Mouse (Mus musculus): Measurements from ENCODE around the gene Nol10. TPM values are rescaled to one million over a fixed set of nuclear protein-coding genes. Genes with fewer than 3 reads are reported as not detected.
"Not testable (repeated sequence)": the region's sequence is repeated elsewhere in the genome, so short reads cannot be mapped to it uniquely, and the experiment has no call there.

Gene Nol10
- total and polyA plus RNA-seq, 2 experiments from 2014 or later, result 13.2 to 13.9 TPM

DNA sequence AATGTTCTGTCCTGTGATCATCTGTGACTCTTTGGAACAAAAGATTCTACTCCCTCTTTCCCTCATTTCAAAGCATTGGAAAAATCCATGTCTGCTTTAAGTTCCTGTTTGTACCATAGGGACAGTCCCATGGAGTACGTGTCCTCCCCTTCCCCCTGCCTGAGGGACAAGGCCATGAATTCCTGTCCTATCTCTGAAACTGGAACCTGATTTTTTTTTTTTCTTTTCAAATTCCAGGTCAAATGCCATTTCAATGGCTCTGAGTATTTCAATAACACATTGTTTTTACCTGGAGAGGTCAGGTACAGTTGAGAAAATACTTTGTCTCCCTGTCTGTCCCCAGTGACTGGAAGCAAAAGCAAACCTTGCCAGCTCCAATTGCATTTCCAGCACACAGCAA, 104.0 kb downstream of the Nol10 start:
- H3K27ac ChIP-seq (ENCODE audit: low read depth, low read length), result no peak overlapping the region
- no peak overlapping the region for H3K9ac ChIP-seq
- no peaks in the 10 kb centered on the region for H3K27me3 ChIP-seq (ENCODE audit: insufficient read depth, low read length)
- WGBS, result 84% methylated on average over 1 of the region's 1 CpGs
- DNase-seq, result no peak
- no peak overlapping the region for H3K4me2 ChIP-seq (ENCODE audit: low read depth)
- no peak for TF ChIP-seq CTCF (IDR thresholded peaks at IDR 0.05; ENCODE audit: low read depth)
- H3K4me3 ChIP-seq (ENCODE audit: low read depth, low read length), result no peak overlapping the region
- no peaks in the 10 kb centered on the region for H3K36me3 ChIP-seq (ENCODE audit: insufficient read depth)
- H3K9me3 ChIP-seq (ENCODE audit: low read length), result no peaks in the 10 kb centered on the region
- ATAC-seq, result no peak
- H3K4me1 ChIP-seq (ENCODE audit: insufficient read depth), result no peaks in the 10 kb centered on the region

DNA sequence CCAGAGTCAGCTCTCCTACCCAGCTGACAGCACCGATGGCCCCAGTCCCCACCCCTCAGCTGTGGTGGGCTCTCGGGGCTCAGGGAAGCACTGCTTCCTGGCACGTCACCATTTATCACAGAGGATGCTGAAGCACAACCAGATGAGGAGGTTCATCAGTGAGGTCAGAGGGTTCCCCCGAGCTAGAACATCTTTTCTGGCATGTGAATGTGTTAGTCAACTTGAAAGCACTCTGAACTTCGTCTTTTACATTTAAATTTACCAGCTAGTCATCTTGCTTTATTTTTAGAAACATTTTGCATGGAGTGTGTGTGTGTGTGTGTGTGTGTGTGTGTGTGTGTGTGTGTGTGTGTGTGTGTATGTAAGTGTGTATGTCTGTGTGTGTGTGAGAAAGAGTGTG, 105.7 kb downstream of the Nol10 start:
- H3K36me3 ChIP-seq (ENCODE audit: insufficient read depth), result no peaks in the 10 kb centered on the region
- no peak overlapping the region for H3K9ac ChIP-seq
- ATAC-seq, result no peak
- no peak overlapping the region for H3K4me3 ChIP-seq (ENCODE audit: low read depth, low read length)
- no peaks in the 10 kb centered on the region for H3K27me3 ChIP-seq (ENCODE audit: insufficient read depth, low read length)
- no peak for DNase-seq
- 67% methylated on average over 5 of the region's 5 CpGs for WGBS
- no peak overlapping the region for H3K4me2 ChIP-seq (ENCODE audit: low read depth)
- H3K9me3 ChIP-seq (ENCODE audit: low read length), result no peaks in the 10 kb centered on the region
- H3K27ac ChIP-seq (ENCODE audit: low read depth, low read length), result no peak overlapping the region
- H3K4me1 ChIP-seq (ENCODE audit: insufficient read depth), result no peaks in the 10 kb centered on the region
- no peak for TF ChIP-seq CTCF (IDR thresholded peaks at IDR 0.05; ENCODE audit: low read depth)

DNA sequence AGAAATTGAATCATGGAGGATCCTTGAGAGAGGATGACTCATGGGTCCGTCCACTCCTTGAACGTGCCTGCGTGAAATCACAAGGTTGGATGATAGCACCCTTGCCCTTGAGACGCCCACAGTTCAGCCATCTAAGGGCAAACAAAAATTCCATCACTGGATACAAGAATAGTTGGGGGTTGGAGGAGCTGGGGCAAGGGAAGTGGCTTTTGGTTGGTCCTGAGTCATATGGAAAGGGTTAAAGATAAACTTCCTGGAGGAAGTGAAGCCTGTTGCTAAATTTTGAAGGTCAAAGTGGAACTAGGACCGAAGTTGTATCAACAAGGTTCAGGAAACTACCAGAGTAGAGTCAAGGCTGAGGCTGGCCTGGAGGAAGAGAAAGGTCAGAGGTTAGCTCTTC, 106.8 kb downstream of the Nol10 start:
- ATAC-seq (no peak), DNase-seq (no peak)
- no peaks in the 10 kb centered on the region for H3K36me3 ChIP-seq (ENCODE audit: insufficient read depth)
- no peak overlapping the region for H3K9ac ChIP-seq
- H3K27me3 ChIP-seq (ENCODE audit: insufficient read depth, low read length), result no peaks in the 10 kb centered on the region
- no peak for TF ChIP-seq CTCF (IDR thresholded peaks at IDR 0.05; ENCODE audit: low read depth)
- H3K9me3 ChIP-seq (ENCODE audit: low read length), result no peaks in the 10 kb centered on the region
- H3K4me1 ChIP-seq (ENCODE audit: insufficient read depth), result no peaks in the 10 kb centered on the region
- H3K4me3 ChIP-seq (ENCODE audit: low read depth, low read length), result no peak overlapping the region
- H3K27ac ChIP-seq (ENCODE audit: low read depth, low read length), result no peak overlapping the region
- no peak overlapping the region for H3K4me2 ChIP-seq (ENCODE audit: low read depth)
- WGBS, result 92% methylated on average over 5 of the region's 5 CpGs

DNA sequence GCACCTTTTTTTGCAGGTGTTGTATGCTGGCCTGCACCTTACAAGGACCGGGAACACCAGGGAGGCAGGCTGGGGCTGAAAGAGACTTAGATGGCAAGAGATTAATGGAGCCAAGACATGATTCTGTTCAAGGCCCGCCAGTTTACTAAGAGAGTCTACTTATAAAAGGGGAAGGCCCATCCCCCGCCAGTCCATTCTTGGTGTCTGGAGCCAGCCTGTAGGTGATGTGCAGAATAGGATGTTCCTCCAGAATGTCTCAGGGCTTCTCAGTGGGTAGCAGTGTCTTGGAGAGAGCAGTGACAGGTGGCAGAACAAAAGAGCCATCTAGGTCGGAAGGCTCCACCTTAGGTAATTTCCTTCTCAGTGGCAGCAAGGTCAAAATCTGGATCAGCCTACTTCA, 111.0 kb downstream of the Nol10 start:
- not testable (repeated sequence) for DNase-seq; H3K9ac ChIP-seq; H3K36me3 ChIP-seq (ENCODE audit: insufficient read depth); H3K9me3 ChIP-seq (ENCODE audit: low read length); H3K4me2 ChIP-seq (ENCODE audit: low read depth); H3K27me3 ChIP-seq (ENCODE audit: insufficient read depth, low read length); H3K27ac ChIP-seq (ENCODE audit: low read depth, low read length); ATAC-seq; H3K4me1 ChIP-seq (ENCODE audit: insufficient read depth); H3K4me3 ChIP-seq (ENCODE audit: low read depth, low read length)
- WGBS, result 89% methylated on average over 4 of the region's 4 CpGs

DNA sequence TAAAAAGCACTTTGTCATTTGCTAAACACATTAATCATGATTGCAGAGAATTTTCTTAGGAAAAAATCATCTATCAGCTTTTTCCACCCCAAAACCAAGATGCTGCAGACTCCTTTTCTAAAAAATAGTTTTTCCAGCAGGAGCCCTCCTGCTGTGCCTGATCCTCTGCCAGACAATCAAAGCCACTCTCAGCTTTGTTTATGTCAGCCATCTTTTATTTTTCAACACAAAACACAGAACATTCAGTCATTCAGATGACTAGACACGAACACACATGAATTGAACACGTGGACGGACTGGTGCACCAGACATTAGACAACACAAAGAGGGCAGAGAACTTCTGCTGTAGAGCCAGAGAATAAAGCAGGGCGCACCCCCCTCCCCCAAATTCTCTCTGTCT, 115.4 kb downstream of the Nol10 start:
- WGBS, result 29% methylated on average over 4 of the region's 4 CpGs
- H3K36me3 ChIP-seq (ENCODE audit: insufficient read depth), result no peaks in the 10 kb centered on the region
- no peaks in the 10 kb centered on the region for H3K9me3 ChIP-seq (ENCODE audit: low read length)
- H3K4me1 ChIP-seq (ENCODE audit: insufficient read depth), result no peaks in the 10 kb centered on the region
- no peak overlapping the region for H3K27ac ChIP-seq (ENCODE audit: low read depth, low read length)
- H3K27me3 ChIP-seq (ENCODE audit: insufficient read depth, low read length), result no peaks in the 10 kb centered on the region
- no peak overlapping the region for H3K9ac ChIP-seq
- TF ChIP-seq CTCF (IDR thresholded peaks at IDR 0.05; ENCODE audit: low read depth), result no peak
- no peak overlapping the region for H3K4me3 ChIP-seq (ENCODE audit: low read depth, low read length)
- no peak for ATAC-seq
- DNase-seq, result peak; percentile 7
- no peak overlapping the region for H3K4me2 ChIP-seq (ENCODE audit: low read depth)

DNA sequence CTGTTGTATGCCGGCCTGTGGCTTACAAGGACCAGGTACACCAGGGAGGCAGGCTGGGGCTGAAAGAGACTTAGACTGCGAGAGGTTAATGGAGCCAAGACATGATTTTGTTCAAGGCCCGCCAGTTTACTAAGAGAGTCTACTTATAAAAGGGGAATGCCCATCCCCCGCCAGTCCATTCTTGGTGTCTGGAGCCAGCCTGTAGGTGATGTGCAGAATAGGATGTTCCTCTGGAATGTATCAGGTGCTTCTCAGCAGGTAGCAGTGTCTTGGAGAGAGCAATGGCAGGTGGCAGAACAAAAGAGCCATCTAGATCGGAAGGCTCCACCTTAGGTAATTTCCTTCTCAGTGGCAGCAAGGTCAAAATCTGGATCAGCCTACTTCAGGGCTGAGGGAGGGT, 116.3 kb downstream of the Nol10 start:
- H3K36me3 ChIP-seq (ENCODE audit: insufficient read depth); H3K9ac ChIP-seq; ATAC-seq; H3K27me3 ChIP-seq (ENCODE audit: insufficient read depth, low read length); H3K9me3 ChIP-seq (ENCODE audit: low read length); H3K4me3 ChIP-seq (ENCODE audit: low read depth, low read length); H3K4me1 ChIP-seq (ENCODE audit: insufficient read depth); DNase-seq; H3K27ac ChIP-seq (ENCODE audit: low read depth, low read length); H3K4me2 ChIP-seq (ENCODE audit: low read depth): not testable (repeated sequence)
- 80% methylated on average over 5 of the region's 5 CpGs for WGBS

DNA sequence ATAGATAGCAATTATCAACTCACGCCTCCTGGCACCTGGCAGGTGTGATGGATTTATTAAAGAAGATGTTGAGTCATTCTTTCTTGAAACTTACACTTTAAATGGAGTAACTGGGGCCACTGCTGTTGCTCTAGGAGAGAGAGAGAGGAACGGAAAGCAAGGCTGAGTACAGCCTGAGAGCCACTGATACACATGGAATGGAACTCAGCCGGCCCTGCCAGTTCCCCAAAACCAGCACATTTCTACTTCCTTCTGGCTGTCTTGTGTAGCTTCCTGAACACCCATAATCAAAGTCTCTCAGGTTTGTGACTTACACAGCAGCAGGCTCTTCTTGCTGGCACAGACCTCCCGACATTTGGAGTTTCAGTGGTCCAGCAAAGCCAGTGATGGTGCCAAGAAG, 118.5 kb downstream of the Nol10 start:
- no peak for DNase-seq
- 83% methylated on average over 4 of the region's 4 CpGs for WGBS
- H3K9me3 ChIP-seq (ENCODE audit: low read length), result no peaks in the 10 kb centered on the region
- no peak for ATAC-seq
- H3K9ac ChIP-seq, result no peak overlapping the region
- TF ChIP-seq CTCF (IDR thresholded peaks at IDR 0.05; ENCODE audit: low read depth), result no peak
- no peak overlapping the region for H3K27ac ChIP-seq (ENCODE audit: low read depth, low read length)
- H3K4me3 ChIP-seq (ENCODE audit: low read depth, low read length), result no peak overlapping the region
- no peaks in the 10 kb centered on the region for H3K27me3 ChIP-seq (ENCODE audit: insufficient read depth, low read length)
- H3K4me1 ChIP-seq (ENCODE audit: insufficient read depth), result no peaks in the 10 kb centered on the region
- H3K4me2 ChIP-seq (ENCODE audit: low read depth), result no peak overlapping the region
- H3K36me3 ChIP-seq (ENCODE audit: insufficient read depth), result no peaks in the 10 kb centered on the region

DNA sequence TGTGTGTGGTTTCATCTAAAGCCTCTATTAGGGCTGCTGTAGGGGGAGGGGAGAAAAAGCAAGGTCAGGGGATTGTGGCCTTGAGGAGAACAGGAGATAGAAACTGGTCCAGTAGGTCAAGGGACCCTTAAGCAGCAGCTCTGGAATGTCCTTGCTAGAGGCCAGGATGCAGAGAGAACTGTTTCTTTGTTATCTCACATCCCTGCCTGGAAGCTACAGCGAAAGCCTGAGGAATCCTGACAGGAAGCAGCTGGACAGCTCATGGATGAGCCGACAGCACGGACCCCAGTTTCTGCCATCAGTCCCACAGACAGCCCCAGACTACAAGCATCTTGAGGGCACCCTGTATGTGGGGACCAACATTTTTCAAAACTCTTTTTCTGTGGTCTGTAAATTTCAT, 120.1 kb downstream of the Nol10 start:
- no peak overlapping the region for H3K27ac ChIP-seq (ENCODE audit: low read depth, low read length)
- no peak overlapping the region for H3K9ac ChIP-seq
- H3K4me1 ChIP-seq (ENCODE audit: insufficient read depth), result no peaks in the 10 kb centered on the region
- no peak for TF ChIP-seq CTCF (IDR thresholded peaks at IDR 0.05; ENCODE audit: low read depth)
- no peak overlapping the region for H3K4me2 ChIP-seq (ENCODE audit: low read depth)
- DNase-seq, result no peak
- WGBS, result 79% methylated on average over 3 of the region's 3 CpGs
- H3K36me3 ChIP-seq (ENCODE audit: insufficient read depth), result no peaks in the 10 kb centered on the region
- ATAC-seq, result no peak
- H3K27me3 ChIP-seq (ENCODE audit: insufficient read depth, low read length), result no peaks in the 10 kb centered on the region
- no peaks in the 10 kb centered on the region for H3K9me3 ChIP-seq (ENCODE audit: low read length)
- H3K4me3 ChIP-seq (ENCODE audit: low read depth, low read length), result no peak overlapping the region

Measured in forebrain, postnatal 0 days (tissue).